Mouse (Mus musculus) spleen, adult 12 weeks (tissue): ENCODE measurements around the gene Tet2.
"Not testable (repeated sequence)": the region's sequence is repeated elsewhere in the genome, so short reads cannot be mapped to it uniquely, and the experiment has no call there.

Source experiments
- DNase-seq: peaks from one replicate; pipeline ENCODE4 v3.0.0; 2022; ENCODE audit warnings: low spot score

The Tet2 gene

GRCm38 (mm10) chr3:133544551-133545303 lies at the start of gene Tet2:
Gene Tet2, minus strand, starts transcription at chr3:133545139.
- DNase-seq = peak; percentile 31

GRCm38 (mm10) chr3:133592995-133593394 lies 48.1 kb upstream of the Tet2 start:
- not testable (repeated sequence) for DNase-seq

GRCm38 (mm10) chr3:133590506-133591152 lies 45.7 kb upstream of the Tet2 start:
- no peak for DNase-seq

- DNase-seq = no peak
These were observed 40.1 kb upstream of the Tet2 start for GRCm38 (mm10) chr3:133585010-133585409.

- no peak for DNase-seq
These were observed 38.6 kb upstream of the Tet2 start for GRCm38 (mm10) chr3:133583411-133584025.

GRCm38 (mm10) chr3:133582969-133583368 lies 38.0 kb upstream of the Tet2 start:
- no peak for DNase-seq

GRCm38 (mm10) chr3:133582096-133582495 lies 37.2 kb upstream of the Tet2 start:
- DNase-seq = no peak

GRCm38 (mm10) chr3:133581541-133581940 lies 36.6 kb upstream of the Tet2 start:
- DNase-seq = no peak

- DNase-seq = no peak
These were observed 34.7 kb upstream of the Tet2 start for GRCm38 (mm10) chr3:133579671-133580070.

GRCm38 (mm10) chr3:133579140-133579539 lies 34.2 kb upstream of the Tet2 start:
- no peak for DNase-seq

GRCm38 (mm10) chr3:133574969-133575368 lies 30.0 kb upstream of the Tet2 start:
- no peak for DNase-seq

- DNase-seq = no peak
These were observed 27.0 kb upstream of the Tet2 start for GRCm38 (mm10) chr3:133571961-133572360.

GRCm38 (mm10) chr3:133563503-133564205 lies 18.7 kb upstream of the Tet2 start:
- no peak for DNase-seq

GRCm38 (mm10) chr3:133559413-133560114 lies 14.6 kb upstream of the Tet2 start:
- DNase-seq = no peak

- DNase-seq = no peak
These were observed 12.7 kb upstream of the Tet2 start for GRCm38 (mm10) chr3:133557602-133558001.

- no peak for DNase-seq
These were observed 12.2 kb upstream of the Tet2 start for GRCm38 (mm10) chr3:133557154-133557553.

GRCm38 (mm10) chr3:133555378-133555777 lies 10.4 kb upstream of the Tet2 start:
- DNase-seq = no peak

- no peak for DNase-seq
These were observed 9.7 kb upstream of the Tet2 start for GRCm38 (mm10) chr3:133554552-133555067.

GRCm38 (mm10) chr3:133554092-133554491 lies 9.2 kb upstream of the Tet2 start:
- no peak for DNase-seq

GRCm38 (mm10) chr3:133551941-133552340 lies 7.0 kb upstream of the Tet2 start:
- no peak for DNase-seq

- DNase-seq = no peak
These were observed 4.6 kb upstream of the Tet2 start for GRCm38 (mm10) chr3:133549385-133550170.
